Mouse (Mus musculus): Measurements from ENCODE around the gene Gm5148.

- TF ChIP-seq ZNF384 (IDR thresholded peaks at IDR 0.05; ENCODE audit: low read depth, low read length) (no peak), CHD2 (IDR thresholded peaks at IDR 0.05; ENCODE audit: low read depth, low read length) (no peak), MAFK (IDR thresholded peaks at IDR 0.05; ENCODE audit: insufficient read depth, low read depth, low read length) (no peak), ZC3H11A (IDR thresholded peaks at IDR 0.05; ENCODE audit: borderline replicate concordance, low read depth, low read length) (no peak)
Observed at GRCm38 (mm10) chr3:37766628-37767027, 42.3 kb upstream of the Gm5148 start.
